Mouse (Mus musculus): ENCODE measurements around the gene Egfl8. TPM values are rescaled to one million over a fixed set of nuclear protein-coding genes. Genes with fewer than 3 reads are reported as not detected.

Egfl8 gene
- polyA plus RNA-seq, 1 experiment from 2014 or later = 4.4 TPM

- 82% methylated on average over 11 of the region's 11 CpGs for WGBS
- Histone ChIP-seq H3K27me3 (ENCODE audit: control insufficient read depth, insufficient read depth, low read length) (no peaks in the 10 kb centered on the region), H3K27ac (replicated peaks) (no peak overlapping the region), H3K4me2 (replicated peaks; ENCODE audit: low read depth) (no peak overlapping the region), H3K4me3 (ENCODE audit: low read depth, low read length) (no peak overlapping the region), H3K36me3 (ENCODE audit: control insufficient read depth, insufficient read depth, low read length) (peaks cover 35% of the 10 kb centered on the region), H3K9ac (ENCODE audit: low read length) (no peak overlapping the region), H3K4me1 (replicated peaks; ENCODE audit: control insufficient read depth, insufficient read depth) (0 out of 2 replicates have a peak, but pooled peaks cover 2% of the 10 kb centered on the region), H3K9me3 (ENCODE audit: control insufficient read depth, low read length) (no peaks in the 10 kb centered on the region)
- DNase-seq (ENCODE audit: low spot score) (no peak), ATAC-seq (ENCODE audit: low FRiP score, low TSS enrichment) (no peak)
- TF ChIP-seq EP300 (optimal IDR thresholded peaks at IDR 0.05) (no peak), CTCF (IDR thresholded peaks at IDR 0.05; ENCODE audit: low read depth) (no peak)
These were observed 2.6 kb downstream of the Egfl8 start for GRCm38 (mm10) chr17:34613054-34613645.

- TF ChIP-seq CTCF (IDR thresholded peaks at IDR 0.05; ENCODE audit: low read depth) = no peak
- TF ChIP-seq EP300 (optimal IDR thresholded peaks at IDR 0.05) = no peak
- H3K36me3 ChIP-seq (ENCODE audit: control insufficient read depth, insufficient read depth, low read length) = peaks cover 29% of the 10 kb centered on the region
These were observed 4.7 kb downstream of the Egfl8 start for GRCm38 (mm10) chr17:34611050-34611449.

GRCm38 (mm10) chr17:34607997-34608396 is 7.8 kb downstream of the Egfl8 start:
- Histone ChIP-seq H3K4me3 (ENCODE audit: low read depth, low read length) (no peak overlapping the region), H3K36me3 (ENCODE audit: control insufficient read depth, insufficient read depth, low read length) (peaks cover 24% of the 10 kb centered on the region), H3K27ac (replicated peaks) (peak overlapping the region; percentile 61), H3K9me3 (ENCODE audit: control insufficient read depth, low read length) (no peaks in the 10 kb centered on the region), H3K4me2 (replicated peaks; ENCODE audit: low read depth) (no peak overlapping the region; the same call in 1 of the 2 replicates), H3K27me3 (ENCODE audit: control insufficient read depth, insufficient read depth, low read length) (no peaks in the 10 kb centered on the region), H3K9ac (ENCODE audit: low read length) (peak overlapping the region; percentile 18; the same call in 1 of the 2 replicates), H3K4me1 (replicated peaks; ENCODE audit: control insufficient read depth, insufficient read depth) (0 out of 2 replicates have a peak, but pooled peaks cover 5% of the 10 kb centered on the region)
- 63% methylated on average over 7 of the region's 7 CpGs for WGBS
- ATAC-seq (ENCODE audit: low FRiP score, low TSS enrichment) = no peak
- peak; percentile 51 for DNase-seq (ENCODE audit: low spot score)
- TF ChIP-seq CTCF (IDR thresholded peaks at IDR 0.05; ENCODE audit: low read depth) = no peak
- TF ChIP-seq EP300 (optimal IDR thresholded peaks at IDR 0.05) = no peak

More at GRCm38 (mm10) chr17:34611050-34611449, 4.7 kb downstream of the Egfl8 start:
- Histone ChIP-seq H3K27ac (replicated peaks) (no peak overlapping the region), H3K4me2 (replicated peaks; ENCODE audit: low read depth) (no peak overlapping the region), H3K9me3 (ENCODE audit: control insufficient read depth, low read length) (no peaks in the 10 kb centered on the region), H3K4me3 (ENCODE audit: low read depth, low read length) (no peak overlapping the region), H3K9ac (ENCODE audit: low read length) (no peak overlapping the region), H3K4me1 (replicated peaks; ENCODE audit: control insufficient read depth, insufficient read depth) (0 out of 2 replicates have a peak, but pooled peaks cover 5% of the 10 kb centered on the region), H3K27me3 (ENCODE audit: control insufficient read depth, insufficient read depth, low read length) (no peaks in the 10 kb centered on the region)
- WGBS = 92% methylated on average over 8 of the region's 8 CpGs
- no peak for ATAC-seq (ENCODE audit: low FRiP score, low TSS enrichment)
- DNase-seq (ENCODE audit: low spot score) = no peak

- peak; percentile 43 for DNase-seq (ENCODE audit: low spot score)
- WGBS = 8% methylated on average over 32 of the region's 32 CpGs
- no peak for TF ChIP-seq EP300 (optimal IDR thresholded peaks at IDR 0.05)
- no peak for TF ChIP-seq CTCF (IDR thresholded peaks at IDR 0.05; ENCODE audit: low read depth)
These were observed 9.4 kb downstream of the Egfl8 start for GRCm38 (mm10) chr17:34606186-34607039.

GRCm38 (mm10) chr17:34605609-34606008 is 10.2 kb downstream of the Egfl8 start:
- ATAC-seq (ENCODE audit: low FRiP score, low TSS enrichment) = peak; percentile 43
- H3K27ac ChIP-seq (replicated peaks) = peak overlapping the region; percentile 93
- H3K4me3 ChIP-seq (ENCODE audit: low read depth, low read length) = peak overlapping the region; percentile 89
- peak overlapping the region; percentile 88 for H3K4me2 ChIP-seq (replicated peaks; ENCODE audit: low read depth)
- peak; percentile 96 for DNase-seq (ENCODE audit: low spot score)
- TF ChIP-seq EP300 (optimal IDR thresholded peaks at IDR 0.05) = peak; percentile 4
- TF ChIP-seq CTCF (IDR thresholded peaks at IDR 0.05; ENCODE audit: low read depth) = no peak
- H3K27me3 ChIP-seq (ENCODE audit: control insufficient read depth, insufficient read depth, low read length) = no peaks in the 10 kb centered on the region
- H3K4me1 ChIP-seq (replicated peaks; ENCODE audit: control insufficient read depth, insufficient read depth) = 0 out of 2 replicates have a peak, but pooled peaks cover 5% of the 10 kb centered on the region
- peak overlapping the region; percentile 90 for H3K9ac ChIP-seq (ENCODE audit: low read length)
- peaks cover 6% of the 10 kb centered on the region; the same call in 1 of the 2 replicates for H3K36me3 ChIP-seq (ENCODE audit: control insufficient read depth, insufficient read depth, low read length)
- WGBS = 0% methylated on average over 26 of the region's 30 CpGs
- H3K9me3 ChIP-seq (ENCODE audit: control insufficient read depth, low read length) = no peaks in the 10 kb centered on the region

More at GRCm38 (mm10) chr17:34606186-34607039, 9.4 kb downstream of the Egfl8 start:
- Histone ChIP-seq H3K27ac (replicated peaks) (peak overlapping the region; percentile 93), H3K9ac (ENCODE audit: low read length) (peak overlapping the region; percentile 90), H3K9me3 (ENCODE audit: control insufficient read depth, low read length) (no peaks in the 10 kb centered on the region), H3K36me3 (ENCODE audit: control insufficient read depth, insufficient read depth, low read length) (peaks cover 12% of the 10 kb centered on the region), H3K4me3 (ENCODE audit: low read depth, low read length) (peak overlapping the region; percentile 89), H3K4me2 (replicated peaks; ENCODE audit: low read depth) (peak overlapping the region; percentile 88), H3K27me3 (ENCODE audit: control insufficient read depth, insufficient read depth, low read length) (no peaks in the 10 kb centered on the region), H3K4me1 (replicated peaks; ENCODE audit: control insufficient read depth, insufficient read depth) (0 out of 2 replicates have a peak, but pooled peaks cover 5% of the 10 kb centered on the region)
- no peak for ATAC-seq (ENCODE audit: low FRiP score, low TSS enrichment)

Data from stomach, postnatal 0 days (tissue).